Mouse (Mus musculus) midbrain, embryonic 14.5 days (tissue): Measurements from ENCODE around the gene Cyth1. TPM values are rescaled to one million over a fixed set of nuclear protein-coding genes. Genes with fewer than 3 reads are reported as not detected.

Source experiments
- ATAC-seq: fragments of 200-750 bp; cut with Nextera tagmentation; 2 replicates; pipeline ENCODE4 v1.8.0; 2017; ENCODE audit warnings: moderate number of reproducible peaks, moderate library complexity; ENCODE audit not compliant: low FRiP score, low TSS enrichment
- DNase-seq: peaks from one replicate; pipeline ENCODE4 v3.0.0-alpha.2; 2015
- H3K27ac ChIP-seq: fragments of 300-500 bp; sonication (generic); replicated peaks from 2 replicates; pipeline ENCODE4 v1.5.1; 2014; ENCODE audit warnings: mild to moderate bottlenecking, low read depth, low read length, moderate library complexity
- H3K27me3 ChIP-seq: fragments of 300-500 bp; sonication (generic); 2 replicates; pipeline ENCODE4 v1.6.1; 2014; ENCODE audit warnings: low read length, control low read depth, mixed read lengths; ENCODE audit not compliant: control insufficient read depth, insufficient read depth
- H3K36me3 ChIP-seq: fragments of 300-500 bp; sonication (generic); 2 replicates; pipeline ENCODE4 v1.6.1; 2014; ENCODE audit warnings: low read length, control low read depth; ENCODE audit not compliant: control insufficient read depth, insufficient read depth
- H3K4me1 ChIP-seq: fragments of 300-500 bp; sonication (generic); 2 replicates; pipeline ENCODE4 v1.6.1; 2014; ENCODE audit warnings: mild to moderate bottlenecking, antibody characterized with exemption, low read length, control low read depth; ENCODE audit not compliant: control insufficient read depth, insufficient read depth
- H3K4me2 ChIP-seq: fragments of 300-500 bp; sonication (generic); 2 replicates; pipeline ENCODE4 v1.6.1; 2014; ENCODE audit warnings: mild to moderate bottlenecking, low read length, moderate library complexity
- H3K4me3 ChIP-seq: fragments of 300-500 bp; sonication (generic); replicated peaks from 2 replicates; pipeline ENCODE4 v1.5.1; 2014; ENCODE audit warnings: low read depth, low read length
- H3K9ac ChIP-seq: fragments of 300-500 bp; sonication (generic); replicated peaks from 2 replicates; pipeline ENCODE4 v1.6.1; 2014; ENCODE audit warnings: mild to moderate bottlenecking, low read length, moderate library complexity
- H3K9me3 ChIP-seq: fragments of 300-500 bp; sonication (generic); 2 replicates; pipeline ENCODE4 v1.6.1; 2016; ENCODE audit warnings: low read length, control low read depth, mixed read lengths; ENCODE audit not compliant: control insufficient read depth
- WGBS: fragments of 180-500 bp; shearing (Covaris S2); extraction: QIAGEN DNeasy Blood & Tissue Kit; methylation state at CpG from one replicate; pipeline ENCODE4 v1.1.7; 2014; 5-methylcytosine and 5-hydroxymethylcytosine counted together
- polyA plus RNA-seq: library from polyadenylated mRNA; unstranded; fragments of >200 nt; fragmentation: Nextera tagmentation; extraction: Ambion mirVana; gene quantifications from 2 replicates; pipeline ENCODE4 v1.2.1, GENCODE M21; 2014

The Cyth1 gene
- polyA plus RNA-seq, 1 experiment from 2014 or later: 23.3 TPM

- Histone ChIP-seq H3K4me2 (no peak overlapping the region), H3K9me3 (no peaks in the 10 kb centered on the region), H3K9ac (no peak overlapping the region), H3K27me3 (no peaks in the 10 kb centered on the region), H3K27ac (no peak overlapping the region), H3K4me1 (peaks cover 40% of the 10 kb centered on the region), H3K4me3 (no peak overlapping the region), H3K36me3 (no peaks in the 10 kb centered on the region)
- DNase-seq (no peak), ATAC-seq (no peak)
- WGBS: 46% methylated on average over 10 of the region's 10 CpGs
Observed at GRCm38 (mm10) chr11:118211749-118212635, 36.4 kb downstream of the Cyth1 start.

DNA sequence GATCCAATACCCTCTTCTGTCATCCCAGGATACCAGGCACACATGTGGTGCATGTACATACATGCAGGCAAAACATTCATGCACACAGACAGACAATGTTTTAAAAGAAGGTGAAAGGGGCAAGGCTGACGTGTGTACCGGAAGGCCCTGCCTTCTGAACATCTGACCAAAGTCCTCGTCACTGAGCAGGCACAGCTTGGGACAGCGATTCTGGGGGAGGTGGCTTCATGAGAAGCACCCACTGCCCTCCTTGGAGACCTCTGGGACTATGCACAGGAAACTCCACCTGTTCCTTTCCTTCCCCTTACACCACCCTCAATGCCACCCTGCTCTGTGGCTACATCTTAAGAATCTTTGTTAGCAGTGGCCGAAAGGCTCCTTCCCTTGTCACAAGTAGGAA is 37.4 kb downstream of the Cyth1 start:
- no peak overlapping the region for H3K9ac ChIP-seq
- H3K4me2 ChIP-seq: no peak overlapping the region
- WGBS: 91% methylated on average over 5 of the region's 5 CpGs
- DNase-seq: no peak
- peaks cover 42% of the 10 kb centered on the region for H3K4me1 ChIP-seq
- H3K27ac ChIP-seq: no peak overlapping the region
- no peaks in the 10 kb centered on the region for H3K36me3 ChIP-seq
- no peak for ATAC-seq
- H3K9me3 ChIP-seq: no peaks in the 10 kb centered on the region
- H3K4me3 ChIP-seq: no peak overlapping the region
- no peaks in the 10 kb centered on the region for H3K27me3 ChIP-seq

GRCm38 (mm10) chr11:118210116-118210515 is 38.3 kb downstream of the Cyth1 start:
- Histone ChIP-seq H3K9ac (no peak overlapping the region), H3K36me3 (no peaks in the 10 kb centered on the region), H3K4me2 (no peak overlapping the region), H3K4me3 (no peak overlapping the region), H3K9me3 (no peaks in the 10 kb centered on the region), H3K27me3 (no peaks in the 10 kb centered on the region), H3K27ac (no peak overlapping the region), H3K4me1 (peaks cover 42% of the 10 kb centered on the region)
- ATAC-seq (no peak), DNase-seq (no peak)
- 80% methylated on average over 4 of the region's 4 CpGs for WGBS

DNA sequence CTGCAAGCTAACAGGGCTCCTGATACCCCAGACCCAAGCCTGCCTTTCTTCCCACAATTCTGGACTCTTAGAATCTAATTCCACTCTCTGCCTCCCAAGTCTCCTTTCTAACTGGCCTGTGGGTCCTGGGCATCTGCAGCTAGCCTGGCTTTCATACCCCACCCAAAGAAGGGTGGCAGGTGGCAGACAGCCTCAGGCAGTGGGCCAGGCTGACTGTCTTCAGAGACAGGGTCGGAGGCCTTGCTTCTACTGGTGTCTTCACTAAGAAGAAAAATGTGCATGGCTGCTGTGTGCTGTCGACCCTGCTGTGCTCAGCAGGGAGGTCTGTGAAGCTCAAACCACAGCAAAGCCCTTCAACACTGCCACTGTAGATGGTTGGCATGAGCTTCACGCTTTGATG is 39.0 kb downstream of the Cyth1 start:
- WGBS: 56% methylated on average over 3 of the region's 3 CpGs
- DNase-seq: no peak
- Histone ChIP-seq H3K4me2 (no peak overlapping the region), H3K36me3 (no peaks in the 10 kb centered on the region), H3K9ac (no peak overlapping the region), H3K27ac (peak overlapping the region; percentile 20; the same call in 1 of the 2 replicates), H3K4me3 (no peak overlapping the region), H3K9me3 (no peaks in the 10 kb centered on the region), H3K4me1 (peaks cover 42% of the 10 kb centered on the region), H3K27me3 (no peaks in the 10 kb centered on the region)
- ATAC-seq: no peak

GRCm38 (mm10) chr11:118208672-118209272 is 39.6 kb downstream of the Cyth1 start:
- Histone ChIP-seq H3K4me1 (peaks cover 42% of the 10 kb centered on the region), H3K9me3 (no peaks in the 10 kb centered on the region), H3K9ac (0 out of 2 replicates have a peak overlapping the region, but pooled peaks have one; percentile 4), H3K27ac (no peak overlapping the region; the same call in 1 of the 2 replicates), H3K4me3 (no peak overlapping the region), H3K27me3 (no peaks in the 10 kb centered on the region), H3K36me3 (no peaks in the 10 kb centered on the region), H3K4me2 (no peak overlapping the region)
- 32% methylated on average over 8 of the region's 8 CpGs for WGBS
- ATAC-seq: no peak
- no peak for DNase-seq

DNA sequence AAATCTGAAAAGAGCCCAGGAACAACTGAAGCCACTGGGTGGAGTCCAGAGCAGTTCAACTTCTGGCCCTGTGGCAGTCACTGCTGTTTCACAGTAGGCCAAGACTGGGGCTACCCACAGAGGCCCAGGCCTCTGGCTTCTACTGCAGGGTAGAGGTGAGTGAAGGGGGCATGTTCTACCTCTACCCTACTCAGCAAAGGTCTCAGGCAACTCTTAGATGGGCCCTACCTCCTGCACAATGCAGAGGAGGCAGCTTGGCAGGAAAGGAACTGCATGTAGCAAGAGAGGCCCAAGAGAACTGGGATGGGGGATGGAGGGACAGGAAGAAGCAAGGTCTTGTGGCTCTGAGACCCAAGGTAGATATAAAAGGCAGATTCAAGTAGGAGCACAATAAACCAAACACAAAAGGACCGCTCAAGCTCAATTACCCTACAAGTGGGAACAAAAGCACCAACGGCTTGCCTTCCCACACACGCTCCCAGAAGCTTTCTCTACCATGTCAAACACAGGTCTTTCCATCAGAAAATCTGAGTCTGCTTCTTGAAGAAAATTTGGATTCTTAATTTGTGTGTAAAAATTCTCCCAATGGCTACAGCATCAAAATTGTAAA is 40.9 kb downstream of the Cyth1 start:
- 25% methylated on average over 3 of the region's 3 CpGs for WGBS
- DNase-seq (no peak), ATAC-seq (no peak)
- Histone ChIP-seq H3K4me1 (peaks cover 50% of the 10 kb centered on the region), H3K36me3 (no peaks in the 10 kb centered on the region), H3K27ac (no peak overlapping the region), H3K27me3 (no peaks in the 10 kb centered on the region), H3K9me3 (no peaks in the 10 kb centered on the region), H3K9ac (no peak overlapping the region), H3K4me3 (no peak overlapping the region), H3K4me2 (no peak overlapping the region)

DNA sequence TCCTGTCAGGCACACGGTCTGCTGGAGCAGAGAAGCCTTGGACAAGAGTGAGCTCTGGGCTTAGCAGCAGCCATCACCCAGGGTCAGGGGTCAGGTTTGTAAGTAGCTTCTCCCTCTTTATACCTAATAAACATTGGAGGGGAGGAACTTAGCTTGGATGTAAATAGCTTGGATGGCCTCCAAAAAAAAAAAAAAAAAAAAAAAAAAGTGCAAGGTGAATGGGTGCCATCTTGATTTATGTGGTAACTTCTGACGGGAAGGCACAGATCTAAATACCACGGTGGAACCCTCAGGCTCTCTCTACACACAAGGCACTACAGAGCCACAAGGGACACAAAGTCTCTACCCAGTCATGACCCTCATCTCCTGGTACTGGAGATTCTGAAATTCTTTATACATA is 42.1 kb downstream of the Cyth1 start:
- Histone ChIP-seq H3K36me3 (no peaks in the 10 kb centered on the region), H3K4me1 (peaks cover 53% of the 10 kb centered on the region), H3K9me3 (no peaks in the 10 kb centered on the region), H3K27ac (no peak overlapping the region), H3K4me3 (no peak overlapping the region), H3K9ac (no peak overlapping the region), H3K4me2 (no peak overlapping the region), H3K27me3 (no peaks in the 10 kb centered on the region)
- 74% methylated on average over 3 of the region's 3 CpGs for WGBS
- DNase-seq (no peak), ATAC-seq (no peak)

DNA sequence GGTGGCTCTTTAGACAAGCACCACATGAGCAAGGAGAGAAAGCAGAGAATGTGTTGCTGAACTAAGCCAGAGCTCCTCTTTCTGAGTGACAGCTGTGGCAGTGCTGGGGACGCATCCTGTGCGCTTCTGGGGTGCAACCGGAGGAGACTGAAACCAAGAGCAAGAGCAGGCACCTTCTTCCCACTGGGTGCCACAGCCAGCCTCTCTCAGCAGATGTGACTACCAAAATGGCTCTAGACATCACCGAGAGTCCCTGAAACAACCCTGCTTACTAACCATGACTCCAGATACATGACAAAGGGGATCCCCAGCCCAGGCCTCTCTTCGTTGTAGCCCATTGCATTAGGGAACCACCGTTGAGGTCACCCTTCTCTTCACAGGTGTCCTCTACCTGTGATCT is 44.9 kb downstream of the Cyth1 start:
- peaks cover 57% of the 10 kb centered on the region for H3K4me1 ChIP-seq
- no peaks in the 10 kb centered on the region for H3K36me3 ChIP-seq
- peak overlapping the region; percentile 91; the same call in 1 of the 2 replicates for H3K4me2 ChIP-seq
- no peak for ATAC-seq
- DNase-seq: no peak
- peak overlapping the region; percentile 99 for H3K27ac ChIP-seq
- no peak overlapping the region for H3K4me3 ChIP-seq
- no peaks in the 10 kb centered on the region for H3K9me3 ChIP-seq
- H3K9ac ChIP-seq: no peak overlapping the region; the same call in 1 of the 2 replicates
- H3K27me3 ChIP-seq: no peaks in the 10 kb centered on the region
- WGBS: 92% methylated on average over 6 of the region's 6 CpGs
